Mouse (Mus musculus) C2C12 (cell line): Measurements from ENCODE around the gene Upp2. TPM values are rescaled to one million over a fixed set of nuclear protein-coding genes. Genes with fewer than 3 reads are reported as not detected.
A peak's percentile ranks its signal among the peaks of the same experiment; 100 is the strongest.

Source experiments
- H3K27me3 ChIP-seq: one replicate; pipeline ENCODE4 v1.6.1; 2011; ENCODE audit not compliant: control insufficient read depth, insufficient read depth, insufficient read length
- H3K36me3 ChIP-seq: one replicate; pipeline ENCODE4 v1.6.1; 2011; ENCODE audit not compliant: control insufficient read depth, insufficient read depth
- H3K4me3 ChIP-seq: one replicate; pipeline ENCODE4 v1.5.1; 2011; ENCODE audit warnings: mild to moderate bottlenecking, control low read depth; ENCODE audit not compliant: poor library complexity, insufficient read depth, severe bottlenecking
- H3K79me2 ChIP-seq: one replicate; pipeline ENCODE4 v1.6.1; 2011; ENCODE audit not compliant: control insufficient read depth, insufficient read depth
- H3K79me3 ChIP-seq: one replicate; pipeline ENCODE4 v1.6.1; 2011; ENCODE audit warnings: low read depth, control low read depth
- H3ac ChIP-seq: one replicate; pipeline ENCODE3; 2011; ENCODE audit warnings: low read depth; ENCODE audit not compliant: control insufficient read depth, insufficient read length
- CEBPB ChIP-seq: IDR thresholded peaks from one replicate; pipeline ENCODE4 v1.6.1; 2011; ENCODE audit warnings: low read depth, mild to moderate bottlenecking, control low read depth, moderate library complexity
- CTCF ChIP-seq: IDR thresholded peaks from one replicate; pipeline ENCODE4 v1.5.1; 2011; ENCODE audit not compliant: control insufficient read depth, insufficient read depth, insufficient read length
- FOSL1 ChIP-seq: IDR thresholded peaks from one replicate; pipeline ENCODE4 v1.8.0; 2011; ENCODE audit warnings: mild to moderate bottlenecking, low read length; ENCODE audit not compliant: poor library complexity, insufficient read depth, severe bottlenecking
- MAX ChIP-seq: IDR thresholded peaks from one replicate; pipeline ENCODE4 v1.6.1; 2011; ENCODE audit warnings: mild to moderate bottlenecking, control low read depth
- MYOD1 ChIP-seq: IDR thresholded peaks from one replicate; pipeline ENCODE4 v1.6.1; 2011; ENCODE audit warnings: low read depth; ENCODE audit not compliant: control insufficient read depth, insufficient read length
- MYOG ChIP-seq: IDR thresholded peaks from one replicate; pipeline ENCODE4 v1.6.1; 2011; ENCODE audit not compliant: control insufficient read depth, insufficient read length; ENCODE audit errors: extremely low read depth
- USF1 ChIP-seq: IDR thresholded peaks from one replicate; pipeline ENCODE4 v1.6.1; 2011; ENCODE audit warnings: low read depth, mild to moderate bottlenecking, control low read depth, moderate library complexity
- polyA plus RNA-seq: library from polyadenylated mRNA; unstranded; fragments of >200 nt; fragmentation: generic; extraction: Trizol; gene quantifications from one replicate; pipeline ENCODE4 v1.2.1, GENCODE M21; 2012; ENCODE audit warnings: missing spikeins

Gene Upp2
- polyA plus RNA-seq, 1 experiment = 7.3 TPM

GRCm38 (mm10) chr2:58681394-58681793 is 114.3 kb downstream of the Upp2 start:
- no peaks in the 10 kb centered on the region for H3K36me3 ChIP-seq
- no peak overlapping the region for H3K4me3 ChIP-seq
- H3K79me2 ChIP-seq = no peaks in the 10 kb centered on the region
- H3K27me3 ChIP-seq = no peaks in the 10 kb centered on the region
- no peak overlapping the region for H3ac ChIP-seq
- no peaks in the 10 kb centered on the region for H3K79me3 ChIP-seq
- no peak for TF ChIP-seq MYOD1
- TF ChIP-seq USF1 = no peak
- no peak for TF ChIP-seq FOSL1
- TF ChIP-seq MYOG = no peak
- no peak for TF ChIP-seq MAX
- no peak for TF ChIP-seq CEBPB
- no peak for TF ChIP-seq CTCF

- TF ChIP-seq MYOG (no peak), FOSL1 (no peak), USF1 (no peak), MYOD1 (no peak), CTCF (no peak), MAX (no peak), CEBPB (no peak)
- no peaks in the 10 kb centered on the region for H3K36me3 ChIP-seq
- H3K27me3 ChIP-seq = peaks cover 19% of the 10 kb centered on the region
- no peaks in the 10 kb centered on the region for H3K79me2 ChIP-seq
- H3K79me3 ChIP-seq = no peaks in the 10 kb centered on the region
- H3ac ChIP-seq = no peak overlapping the region
- no peak overlapping the region for H3K4me3 ChIP-seq
Measured at GRCm38 (mm10) chr2:58697501-58697900, 130.4 kb downstream of the Upp2 start.

GRCm38 (mm10) chr2:58699931-58700330 is 132.8 kb downstream of the Upp2 start:
- H3K4me3 ChIP-seq = no peak overlapping the region
- TF ChIP-seq CEBPB (no peak), USF1 (no peak), CTCF (peak; percentile 3)
- no peaks in the 10 kb centered on the region for H3K79me2 ChIP-seq
- no peaks in the 10 kb centered on the region for H3K36me3 ChIP-seq
- peaks cover 20% of the 10 kb centered on the region for H3K27me3 ChIP-seq
- H3K79me3 ChIP-seq = no peaks in the 10 kb centered on the region
- no peak overlapping the region for H3ac ChIP-seq

GRCm38 (mm10) chr2:58700354-58700753 is 133.3 kb downstream of the Upp2 start:
- H3ac ChIP-seq = no peak overlapping the region
- H3K79me2 ChIP-seq = no peaks in the 10 kb centered on the region
- H3K4me3 ChIP-seq = no peak overlapping the region
- H3K27me3 ChIP-seq = peaks cover 20% of the 10 kb centered on the region
- H3K36me3 ChIP-seq = no peaks in the 10 kb centered on the region
- no peaks in the 10 kb centered on the region for H3K79me3 ChIP-seq
- TF ChIP-seq CTCF (no peak), CEBPB (no peak), USF1 (no peak)

GRCm38 (mm10) chr2:58701627-58702026 is 134.5 kb downstream of the Upp2 start:
- Histone ChIP-seq H3K27me3 (peaks cover 20% of the 10 kb centered on the region), H3K79me2 (no peaks in the 10 kb centered on the region), H3K79me3 (no peaks in the 10 kb centered on the region), H3ac (no peak overlapping the region), H3K4me3 (no peak overlapping the region), H3K36me3 (no peaks in the 10 kb centered on the region)
- TF ChIP-seq CTCF = no peak
- no peak for TF ChIP-seq MYOG
- TF ChIP-seq CEBPB = no peak
- no peak for TF ChIP-seq FOSL1
- TF ChIP-seq MYOD1 = no peak
- TF ChIP-seq USF1 = no peak
- TF ChIP-seq MAX = no peak

DNA sequence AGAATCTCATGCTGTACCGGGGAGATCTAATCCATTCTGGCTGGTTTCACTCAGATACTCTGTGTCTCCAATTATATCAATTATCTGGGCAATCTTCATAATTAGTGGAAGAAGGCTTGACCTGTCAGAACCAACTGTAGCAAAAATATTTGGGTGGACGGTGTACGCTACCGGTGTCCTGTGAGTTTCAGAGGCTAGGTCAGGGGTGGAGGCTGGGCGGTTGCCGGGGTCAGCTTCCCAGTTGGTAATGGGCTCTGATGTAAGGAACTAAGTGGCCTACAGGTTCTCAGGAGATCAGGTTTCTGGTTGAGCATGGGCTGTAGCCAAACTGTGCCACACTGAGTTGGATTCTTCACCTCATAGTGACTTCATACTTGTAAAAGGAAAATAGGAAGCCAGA is 136.1 kb downstream of the Upp2 start:
- Histone ChIP-seq H3K36me3 (no peaks in the 10 kb centered on the region), H3ac (no peak overlapping the region), H3K79me3 (no peaks in the 10 kb centered on the region), H3K4me3 (no peak overlapping the region), H3K79me2 (no peaks in the 10 kb centered on the region), H3K27me3 (peaks cover 17% of the 10 kb centered on the region)
- TF ChIP-seq FOSL1 = no peak
- TF ChIP-seq USF1 = no peak
- TF ChIP-seq CEBPB = no peak
- TF ChIP-seq MAX = no peak
- no peak for TF ChIP-seq CTCF
- TF ChIP-seq MYOD1 = no peak
- TF ChIP-seq MYOG = no peak

DNA sequence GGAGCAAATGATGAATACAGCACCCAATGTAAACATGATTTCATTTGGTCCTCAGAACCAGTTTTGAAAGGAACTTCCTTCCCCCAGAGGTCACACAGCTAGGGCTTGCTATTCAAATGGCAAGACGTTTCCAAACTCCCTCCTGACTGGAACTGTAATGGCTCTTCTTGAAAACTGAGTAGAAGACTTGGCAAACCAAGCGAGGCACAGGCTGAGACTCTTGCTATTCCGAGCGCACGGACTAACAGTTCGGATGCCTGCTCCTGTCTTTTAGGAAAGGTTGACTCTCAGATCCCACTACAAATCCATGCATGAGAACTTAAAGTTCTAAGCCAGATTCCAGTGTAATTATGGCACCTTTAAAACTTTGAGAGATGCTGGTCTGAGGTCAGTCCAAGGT is 136.5 kb downstream of the Upp2 start:
- Histone ChIP-seq H3ac (no peak overlapping the region), H3K79me3 (no peaks in the 10 kb centered on the region), H3K27me3 (peaks cover 17% of the 10 kb centered on the region), H3K36me3 (no peaks in the 10 kb centered on the region), H3K79me2 (no peaks in the 10 kb centered on the region), H3K4me3 (no peak overlapping the region)
- TF ChIP-seq MYOD1 (no peak), CEBPB (no peak), FOSL1 (no peak), CTCF (no peak), MYOG (no peak), USF1 (no peak), MAX (no peak)
